Mouse (Mus musculus) heart, adult 18-20 months (tissue): ENCODE data around the gene Zmym4. TPM values are rescaled to one million over a fixed set of nuclear protein-coding genes. Genes with fewer than 3 reads are reported as not detected.

ENCODE experiments used
- DNase-seq, 2 experiments: peaks; one replicate each; pipeline ENCODE4 v3.0.0; 2021 to 2022; ENCODE audit warnings: mixed read lengths in 1 of 2
- total RNA-seq, 2 experiments: library from RNA; stranded (reverse); gene quantifications; 2 replicates each; pipeline ENCODE4 v1.2.3; 2021

Zmym4 gene
- total RNA-seq, 2 experiments from 2014 or later, result 20.0 to 23.1 TPM

- no peak for DNase-seq
Observed at GRCm38 (mm10) chr4:126822891-126823882, 144.7 kb downstream of the Zmym4 start.

GRCm38 (mm10) chr4:126814854-126815253, 153.1 kb downstream of the Zmym4 start:
- DNase-seq, result no peak

GRCm38 (mm10) chr4:126813212-126813611, 154.7 kb downstream of the Zmym4 start:
- DNase-seq, result no peak

Other genes with a start within 250 kb of the Zmym4 start
- not detected for gene Tfap2e, start 231.9 kb downstream of the Zmym4 start, total RNA-seq
- 10 to 100 TPM; 15.8 to 17.1 TPM for gene Ncdn, start 214.7 kb downstream of the Zmym4 start, total RNA-seq
- 10 to 100 TPM; 30.9 to 32.1 TPM for gene AU040320, start 214.6 kb downstream of the Zmym4 start, total RNA-seq
- 10 to 100 TPM; 65.8 to 77.0 TPM for gene Sfpq, start 53.2 kb upstream of the Zmym4 start, total RNA-seq
- gene Zmym1, start 93.0 kb upstream of the Zmym4 start, total RNA-seq, result 1 to 10 TPM; 6.1 to 8.6 TPM
- 10 to 100 TPM in 1 of 2 experiments, 1 to 10 TPM in 1; 9.5 to 12.7 TPM for gene Zmym6, start 109.2 kb upstream of the Zmym4 start, total RNA-seq
- gene Tmem35b, start 155.6 kb upstream of the Zmym4 start, total RNA-seq, result 1 to 10 TPM; 1.7 to 2.3 TPM
- gene Dlgap3, start 201.1 kb upstream of the Zmym4 start, total RNA-seq, result under 1 TPM; 0.05 to 0.17 TPM